Mouse (Mus musculus) spleen, adult 2 months (tissue): ENCODE data around the gene Il25. TPM values are rescaled to one million over a fixed set of nuclear protein-coding genes. Genes with fewer than 3 reads are reported as not detected.

ENCODE experiments used
- DNase-seq, 2 experiments: peaks; one replicate each; pipeline versions ENCODE4 v3.0.0 to v3.0.0-alpha.2; 2012 to 2021; ENCODE audit warnings: low spot score in 2 of 2, low read depth in 1 of 2
- H3K27ac ChIP-seq: fragments of 200-500 bp; 2 replicates; pipeline ENCODE4 v1.5.1; 2012; ENCODE audit warnings: low read length, inconsistent platforms; ENCODE audit not compliant: insufficient read depth
- H3K27me3 ChIP-seq: fragments of 200-500 bp; 2 replicates; pipeline ENCODE4 v1.6.1; 2012; ENCODE audit warnings: mild to moderate bottlenecking, moderate library complexity, low read length, inconsistent platforms; ENCODE audit not compliant: control insufficient read depth, insufficient read depth
- H3K36me3 ChIP-seq: fragments of 200-500 bp; 2 replicates; pipeline ENCODE4 v1.6.1; 2012; ENCODE audit warnings: mild to moderate bottlenecking, low read length, inconsistent platforms; ENCODE audit not compliant: control insufficient read depth, insufficient read depth
- H3K4me1 ChIP-seq: fragments of 200-500 bp; 2 replicates; pipeline ENCODE4 v1.6.1; 2011; ENCODE audit warnings: inconsistent platforms; ENCODE audit not compliant: control insufficient read depth, insufficient read depth, insufficient read length
- H3K4me3 ChIP-seq: fragments of 200-500 bp; 2 replicates; pipeline ENCODE4 v1.5.1; 2011; ENCODE audit warnings: mild to moderate bottlenecking, inconsistent platforms; ENCODE audit not compliant: insufficient read depth, insufficient read length; ENCODE audit errors: extremely low read depth
- CTCF ChIP-seq: fragments of 200-500 bp; IDR thresholded peaks from 2 replicates; pipeline ENCODE4 v1.5.1; 2011; ENCODE audit warnings: mild to moderate bottlenecking, inconsistent platforms; ENCODE audit not compliant: insufficient read depth, insufficient read length, insufficient replicate concordance; ENCODE audit errors: extremely low read depth
- POLR2A ChIP-seq: fragments of 200-500 bp; IDR thresholded peaks from 2 replicates; pipeline ENCODE4 v1.6.1; 2011; ENCODE audit warnings: low read depth, low read length, inconsistent platforms
- WGBS: fragments of 180-500 bp; shearing (Covaris S2); methylation state at CpG from one replicate; pipeline ENCODE4 v1.1.7; 2018; 5-methylcytosine and 5-hydroxymethylcytosine counted together
- polyA plus RNA-seq: library from polyadenylated mRNA; depleted of rRNA; stranded (reverse); fragments of >200 nt; gene quantifications from 2 replicates; pipeline ENCODE4 v1.2.3, GENCODE M21; 2012

Gene Il25
- polyA plus RNA-seq, 1 experiment = not detected

DNA sequence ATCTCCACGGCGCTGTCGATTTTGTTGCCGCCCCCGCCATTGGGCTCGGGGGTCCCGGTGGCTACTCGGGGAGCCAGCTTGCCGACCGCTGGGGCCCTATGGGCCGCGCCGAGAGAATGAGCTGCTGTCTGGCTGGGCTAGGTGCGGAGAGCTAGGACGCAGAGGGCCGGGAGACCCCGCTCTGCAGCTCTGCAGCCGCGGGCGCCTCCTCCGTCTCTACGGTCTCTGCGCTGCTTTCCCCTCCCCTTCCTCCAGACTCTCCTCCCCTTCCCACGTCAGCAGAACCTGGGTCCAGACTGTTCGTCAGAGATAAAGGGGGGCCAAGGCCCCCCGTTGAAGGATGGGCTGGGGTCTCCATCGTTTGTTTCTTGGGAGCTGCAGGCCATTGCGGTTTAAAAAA, 19.6 kb upstream of the Il25 start, which contains the start of gene Slc22a17:
Gene Slc22a17, minus strand, starts transcription at position 247 of the 400 bp plus-strand sequence.
- H3K4me3 ChIP-seq = peak within 1 kb of the TSS; percentile 68
- peak in 1 of 2 experiments; percentile 40 for DNase-seq

DNA sequence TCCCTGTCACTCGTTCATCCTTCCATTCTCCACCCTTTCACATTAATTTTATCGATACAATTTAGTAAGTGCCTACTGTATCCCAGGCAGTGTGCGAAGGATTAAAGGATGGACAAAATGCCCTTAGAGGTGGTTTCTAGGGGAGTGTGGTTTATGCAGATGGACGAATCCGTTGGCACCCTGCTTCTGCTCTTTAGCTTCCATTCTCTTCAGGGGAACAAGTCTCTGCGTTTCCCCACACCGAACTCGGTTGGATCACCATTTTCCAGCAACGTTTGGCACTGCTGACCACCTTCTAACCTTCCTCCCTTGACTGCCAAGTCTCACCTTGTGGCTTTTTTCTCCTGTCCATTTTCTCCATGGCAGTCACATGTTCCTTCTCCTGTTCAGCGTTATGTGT, 19.2 kb upstream of the Il25 start:
- H3K4me1 ChIP-seq = peaks cover 5% of the 10 kb centered on the region
- 26% methylated on average over 10 of the region's 10 CpGs for WGBS
- H3K27ac ChIP-seq = no peak overlapping the region
- DNase-seq = no peak
- H3K4me3 ChIP-seq = peak overlapping the region; percentile 68
- no peaks in the 10 kb centered on the region for H3K36me3 ChIP-seq
- H3K27me3 ChIP-seq = peaks cover 11% of the 10 kb centered on the region
- TF ChIP-seq CTCF (no peak), POLR2A (no peak)

More for the DNA sequence above, 19.6 kb upstream of the Il25 start, which contains the start of gene Slc22a17:
- H3K4me1 ChIP-seq = peaks cover 5% of the 10 kb centered on the region
- TF ChIP-seq POLR2A = no peak
- TF ChIP-seq CTCF = no peak
- 1% methylated on average over 28 of the region's 28 CpGs for WGBS
- peaks cover 11% of the 10 kb centered on the region for H3K27me3 ChIP-seq
- no peak within 1 kb of the TSS for H3K27ac ChIP-seq
- no peaks in the 10 kb centered on the region for H3K36me3 ChIP-seq

DNA sequence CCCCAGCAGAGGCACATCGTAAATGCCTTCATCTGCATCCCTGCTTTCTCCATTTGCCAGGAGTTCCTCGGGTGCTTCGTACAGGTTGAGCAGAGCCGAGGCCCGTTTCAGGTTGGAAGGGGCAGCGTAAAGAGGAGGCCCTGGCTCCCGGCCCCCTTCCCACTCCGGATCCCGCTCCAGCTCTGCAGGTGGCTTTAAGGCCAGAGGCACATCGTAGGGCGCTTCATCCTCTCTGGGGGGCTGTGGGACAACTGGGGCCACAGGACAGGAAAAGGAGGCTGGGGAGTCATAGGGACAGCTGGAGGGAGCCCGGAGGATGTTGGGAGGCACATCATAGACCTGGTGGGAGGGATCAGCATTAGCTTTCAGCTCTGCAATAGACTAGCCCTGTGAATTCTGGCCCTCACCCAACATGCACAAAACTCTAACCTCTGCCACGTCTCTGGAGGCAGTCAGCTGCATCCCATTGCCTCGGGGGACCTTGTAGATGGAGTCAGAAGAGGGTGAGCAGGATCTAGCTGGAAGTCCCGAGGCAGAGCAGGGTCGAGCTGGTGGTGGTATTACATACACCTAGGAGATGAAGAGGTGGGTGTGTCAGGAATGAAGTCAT, 12.3 kb upstream of the Il25 start:
- no peaks in the 10 kb centered on the region for H3K4me1 ChIP-seq
- H3K36me3 ChIP-seq = no peaks in the 10 kb centered on the region
- peaks cover 4% of the 10 kb centered on the region; the same call in 1 of the 2 replicates for H3K27me3 ChIP-seq
- TF ChIP-seq POLR2A (no peak), CTCF (no peak)
- no peak overlapping the region for H3K4me3 ChIP-seq
- DNase-seq = no peak
- 82% methylated on average over 16 of the region's 16 CpGs for WGBS
- H3K27ac ChIP-seq = no peak overlapping the region

DNA sequence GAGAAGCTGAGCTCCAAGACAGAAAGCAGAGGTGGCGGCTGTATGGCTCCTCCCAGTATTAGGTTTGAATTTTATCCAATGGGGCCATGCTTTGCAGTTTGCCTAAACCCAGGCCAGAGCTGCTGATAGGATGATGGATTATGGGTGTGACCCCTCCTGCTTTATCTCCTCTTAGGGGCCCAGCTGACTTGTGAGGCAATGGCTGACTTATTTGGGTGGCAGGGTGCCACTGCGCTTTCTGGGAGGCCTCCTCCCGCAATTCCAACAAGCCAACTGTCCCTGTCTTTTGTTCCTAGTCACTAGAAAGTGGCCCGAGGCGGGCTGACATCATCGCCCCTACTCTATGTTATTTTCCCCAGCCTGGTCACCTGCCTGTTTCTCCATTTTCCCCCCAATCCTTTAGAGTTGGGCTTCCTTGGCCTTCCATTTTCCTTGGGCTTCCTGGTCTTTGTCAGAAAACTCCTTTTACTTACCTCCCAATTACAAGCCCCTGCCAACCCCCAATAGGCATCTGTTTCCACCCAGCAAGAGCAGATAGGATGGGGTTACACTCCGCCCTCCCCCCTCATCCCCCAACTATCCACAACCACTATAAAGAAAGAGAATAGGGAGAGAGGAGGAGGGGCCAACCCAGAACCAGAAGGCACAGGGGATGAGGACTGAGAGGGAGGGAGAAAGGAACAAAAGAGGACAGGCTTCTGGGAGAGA, 7.7 kb upstream of the Il25 start:
- H3K4me1 ChIP-seq = no peaks in the 10 kb centered on the region; the same call in 1 of the 2 replicates
- WGBS = 86% methylated on average over 7 of the region's 7 CpGs
- peaks cover 14% of the 10 kb centered on the region for H3K27me3 ChIP-seq
- H3K4me3 ChIP-seq = no peak overlapping the region
- no peak for DNase-seq
- H3K36me3 ChIP-seq = no peaks in the 10 kb centered on the region
- TF ChIP-seq POLR2A = no peak
- TF ChIP-seq CTCF = no peak
- H3K27ac ChIP-seq = no peak overlapping the region

DNA sequence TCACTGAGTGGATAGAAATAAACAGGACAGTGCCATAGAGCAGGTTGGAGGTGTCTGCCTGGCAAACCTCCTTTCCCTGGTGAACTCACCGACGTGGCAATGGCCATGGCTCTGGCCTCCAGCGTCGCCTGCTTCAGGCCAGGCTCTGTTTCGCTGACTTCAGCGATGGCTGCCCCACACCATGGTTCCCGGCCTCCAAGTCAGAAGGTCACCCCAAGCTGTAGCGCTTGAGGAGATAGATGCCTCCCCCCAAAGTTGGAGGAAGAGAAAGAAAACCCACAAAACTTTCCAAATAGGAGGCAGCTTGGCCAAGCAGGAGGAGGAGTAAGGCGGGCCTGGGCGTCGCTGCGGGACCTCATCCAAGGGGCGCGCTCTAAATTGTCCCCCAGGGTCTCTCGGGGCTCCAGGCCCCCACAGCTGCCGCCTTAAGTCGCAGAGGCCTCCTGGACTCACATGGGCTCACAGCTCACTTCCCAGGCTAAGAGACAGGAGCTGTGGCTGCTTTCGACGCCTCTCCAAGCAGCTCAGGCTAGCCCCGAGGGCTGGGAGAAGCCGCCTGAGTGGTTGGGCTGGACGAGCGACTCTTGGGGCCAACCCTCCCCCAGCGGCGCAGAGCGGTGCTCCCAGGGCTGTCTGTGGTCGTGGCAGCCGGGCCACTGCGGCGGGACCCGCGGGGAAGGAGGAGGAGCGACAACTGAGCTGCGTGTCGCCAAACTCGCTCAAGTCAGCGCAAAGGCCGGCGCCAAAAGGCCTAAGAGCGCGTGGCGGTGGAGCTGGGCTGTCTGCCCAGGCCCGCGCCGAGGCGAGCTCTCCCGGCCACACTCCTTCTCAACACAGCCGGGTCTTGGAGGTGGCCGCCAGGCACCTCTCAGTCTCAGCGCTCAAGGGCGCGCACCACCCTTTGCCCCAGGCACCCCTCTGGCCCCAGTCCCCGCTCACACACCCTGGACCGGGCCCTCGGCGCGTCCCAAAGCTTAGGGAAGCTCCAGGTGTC, 6.8 kb upstream of the Il25 start, which contains the start of gene Efs:
Gene Efs, minus strand, starts transcription at position 778 of the 994 bp plus-strand sequence.
- 15% methylated on average over 52 of the region's 57 CpGs for WGBS
- H3K36me3 ChIP-seq = no peaks in the 10 kb centered on the region
- H3K27me3 ChIP-seq = peaks cover 16% of the 10 kb centered on the region
- no peak for DNase-seq
- H3K4me1 ChIP-seq = no peaks in the 10 kb centered on the region; the same call in 1 of the 2 replicates
- TF ChIP-seq CTCF (no peak), POLR2A (no peak)
- peak within 1 kb of the TSS; percentile 21; the same call in 1 of the 2 replicates for H3K4me3 ChIP-seq
- peak within 1 kb of the TSS; percentile 31; the same call in 1 of the 2 replicates for H3K27ac ChIP-seq
